Mouse (Mus musculus) stomach, postnatal 0 days (tissue): Measurements from ENCODE around the gene Chrm3. TPM values are rescaled to one million over a fixed set of nuclear protein-coding genes. Genes with fewer than 3 reads are reported as not detected.
A peak's percentile ranks its signal among the peaks of the same experiment; 100 is the strongest.

Source experiments
- ATAC-seq: fragments of 200-750 bp; cut with Nextera tagmentation; 2 replicates; pipeline ENCODE4 v1.8.0; 2017; ENCODE audit not compliant: low FRiP score, low TSS enrichment
- DNase-seq: peaks from one replicate; pipeline ENCODE4 v3.0.0-alpha.2; 2016; ENCODE audit warnings: low spot score
- H3K27ac ChIP-seq: fragments of 300-500 bp; sonication (generic); replicated peaks from 2 replicates; pipeline ENCODE4 v1.5.1; 2014; ENCODE audit warnings: mild to moderate bottlenecking, control low read depth
- H3K27me3 ChIP-seq: fragments of 300-500 bp; sonication (generic); 2 replicates; pipeline ENCODE4 v1.6.1; 2014; ENCODE audit warnings: low read length; ENCODE audit not compliant: control insufficient read depth, insufficient read depth
- H3K36me3 ChIP-seq: fragments of 300-500 bp; sonication (generic); 2 replicates; pipeline ENCODE4 v1.6.1; 2014; ENCODE audit warnings: low read length, mixed read lengths; ENCODE audit not compliant: control insufficient read depth, insufficient read depth
- H3K4me1 ChIP-seq: fragments of 300-500 bp; sonication (generic); replicated peaks from 2 replicates; pipeline ENCODE4 v1.6.1; 2014; ENCODE audit warnings: antibody characterized with exemption; ENCODE audit not compliant: control insufficient read depth, insufficient read depth
- H3K4me2 ChIP-seq: fragments of 300-500 bp; sonication (generic); replicated peaks from 2 replicates; pipeline ENCODE4 v1.6.1; 2014; ENCODE audit warnings: low read depth, mild to moderate bottlenecking, control low read depth, moderate library complexity
- H3K4me3 ChIP-seq: fragments of 300-500 bp; sonication (generic); 2 replicates; pipeline ENCODE4 v1.5.1; 2014; ENCODE audit warnings: low read depth, low read length, control low read depth
- H3K9ac ChIP-seq: fragments of 300-500 bp; sonication (generic); 2 replicates; pipeline ENCODE4 v1.6.1; 2014; ENCODE audit warnings: mild to moderate bottlenecking, low read length, control low read depth, mixed read lengths
- H3K9me3 ChIP-seq: fragments of 300-500 bp; sonication (generic); 2 replicates; pipeline ENCODE4 v1.6.1; 2016; ENCODE audit warnings: low read length; ENCODE audit not compliant: control insufficient read depth
- CTCF ChIP-seq: IDR thresholded peaks from 2 replicates; pipeline ENCODE4 v1.5.1; 2016; ENCODE audit warnings: antibody characterized with exemption, low read depth, mild to moderate bottlenecking, moderate library complexity
- EP300 ChIP-seq: optimal IDR thresholded peaks from 2 replicates; pipeline ENCODE3; 2016; ENCODE audit warnings: antibody characterized with exemption
- WGBS: fragments of 180-500 bp; shearing (Covaris S2); extraction: QIAGEN DNeasy Blood & Tissue Kit; methylation state at CpG from one replicate; pipeline ENCODE4 v1.1.7; 2014; 5-methylcytosine and 5-hydroxymethylcytosine counted together
- polyA plus RNA-seq: library from polyadenylated mRNA; unstranded; fragments of >200 nt; fragmentation: Nextera tagmentation; extraction: Ambion mirVana; gene quantifications from 2 replicates; pipeline ENCODE4 v1.2.1, GENCODE M21; 2015

The Chrm3 gene
- polyA plus RNA-seq, 1 experiment from 2014 or later, result 1.6 TPM

DNA sequence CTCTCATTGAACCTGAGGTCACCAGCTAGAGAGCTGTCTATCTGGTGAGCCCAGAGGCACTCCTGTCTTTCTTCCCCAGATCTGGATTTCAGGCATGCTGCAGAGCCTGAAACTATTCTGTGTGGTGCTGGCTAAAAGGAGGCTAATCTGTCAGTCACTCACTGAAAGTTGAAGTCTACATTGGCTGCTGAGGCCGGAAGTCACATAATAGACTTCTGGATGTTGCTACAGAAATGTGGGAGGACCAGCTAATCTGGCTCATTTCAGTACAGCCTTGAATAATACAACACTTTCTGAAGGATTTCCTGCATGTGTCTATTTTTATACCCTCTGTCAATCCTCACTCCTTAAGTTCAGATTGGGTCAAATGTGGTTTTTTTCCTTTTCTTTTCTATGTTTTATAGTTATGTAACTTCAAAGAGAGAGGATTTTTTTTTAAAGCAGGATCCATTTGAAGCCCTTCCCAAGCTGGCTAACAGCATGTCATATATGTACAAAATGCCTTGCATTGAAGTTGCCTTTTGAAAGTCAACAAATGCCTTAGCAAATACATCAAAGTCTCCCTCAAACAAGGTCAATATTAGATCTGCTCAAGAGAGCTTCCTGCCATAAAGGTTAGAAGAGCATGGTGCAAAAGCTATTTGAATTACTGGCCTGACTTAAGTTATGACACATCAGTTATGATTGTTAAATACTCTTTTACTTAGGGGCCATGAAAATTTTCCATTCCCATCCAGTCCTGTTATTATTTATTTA is 116.2 kb downstream of the Chrm3 start:
- ATAC-seq (peak; percentile 42; the same call in 1 of the 2 replicates), DNase-seq (no peak)
- no peaks in the 10 kb centered on the region for H3K36me3 ChIP-seq
- H3K4me2 ChIP-seq, result no peak overlapping the region
- H3K4me3 ChIP-seq, result no peak overlapping the region
- TF ChIP-seq CTCF, result no peak
- TF ChIP-seq EP300, result no peak
- no peaks in the 10 kb centered on the region for H3K27me3 ChIP-seq
- no peaks in the 10 kb centered on the region for H3K4me1 ChIP-seq
- no peak overlapping the region for H3K9ac ChIP-seq
- WGBS, result 38% methylated on average over 1 of the region's 1 CpGs
- no peaks in the 10 kb centered on the region for H3K9me3 ChIP-seq
- no peak overlapping the region for H3K27ac ChIP-seq

DNA sequence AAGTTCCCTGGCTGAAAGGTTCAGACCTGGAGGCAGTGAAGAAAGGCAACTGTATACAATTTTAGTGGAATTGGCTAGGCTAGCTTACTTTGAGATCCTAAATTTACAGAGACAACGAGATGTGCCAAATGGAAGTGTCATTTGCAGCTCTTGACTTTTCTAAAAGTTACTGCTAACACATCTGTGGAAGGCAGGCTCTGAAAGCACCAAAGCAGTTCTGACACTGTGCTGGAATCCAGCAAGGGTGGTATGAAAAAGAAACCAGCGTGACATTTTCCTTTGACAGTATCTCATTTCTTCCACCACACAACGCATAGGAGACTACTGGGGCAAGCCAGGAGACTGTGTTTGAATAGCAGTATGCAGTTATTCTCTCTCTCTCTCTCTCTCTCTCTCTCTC is 120.4 kb downstream of the Chrm3 start:
- no peak overlapping the region for H3K27ac ChIP-seq
- WGBS, result 41% methylated on average over 3 of the region's 3 CpGs
- H3K4me3 ChIP-seq, result no peak overlapping the region
- no peak overlapping the region for H3K4me2 ChIP-seq
- no peak for DNase-seq
- no peaks in the 10 kb centered on the region for H3K27me3 ChIP-seq
- H3K9me3 ChIP-seq, result no peaks in the 10 kb centered on the region
- no peaks in the 10 kb centered on the region for H3K4me1 ChIP-seq
- H3K9ac ChIP-seq, result no peak overlapping the region
- no peak for TF ChIP-seq CTCF
- no peak for ATAC-seq
- no peaks in the 10 kb centered on the region for H3K36me3 ChIP-seq

DNA sequence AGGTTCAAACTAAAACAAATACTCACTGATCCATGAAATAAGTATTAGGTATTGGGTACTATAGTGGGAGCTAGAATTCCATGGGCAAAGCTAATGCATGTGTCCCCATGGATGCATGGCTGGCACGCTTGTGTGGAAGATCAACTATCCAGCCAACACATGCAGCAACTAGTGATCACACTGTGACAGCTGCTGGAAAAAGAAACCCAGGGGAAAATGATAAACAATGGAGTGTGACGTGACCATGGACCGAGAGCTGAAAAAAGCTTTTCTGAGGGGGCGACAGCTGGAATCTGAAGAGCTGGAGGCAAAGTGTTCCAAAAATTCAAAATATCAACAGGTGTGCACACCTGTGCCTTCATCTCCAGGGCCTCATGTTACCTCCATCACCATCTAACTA is 120.8 kb downstream of the Chrm3 start:
- Histone ChIP-seq H3K27ac (no peak overlapping the region), H3K9ac (no peak overlapping the region), H3K4me1 (no peaks in the 10 kb centered on the region), H3K36me3 (no peaks in the 10 kb centered on the region), H3K9me3 (no peaks in the 10 kb centered on the region), H3K4me2 (no peak overlapping the region), H3K4me3 (no peak overlapping the region), H3K27me3 (no peaks in the 10 kb centered on the region)
- ATAC-seq (no peak), DNase-seq (no peak)
- WGBS, result 53% methylated on average over 4 of the region's 4 CpGs
- no peak for TF ChIP-seq EP300
- TF ChIP-seq CTCF, result no peak

DNA sequence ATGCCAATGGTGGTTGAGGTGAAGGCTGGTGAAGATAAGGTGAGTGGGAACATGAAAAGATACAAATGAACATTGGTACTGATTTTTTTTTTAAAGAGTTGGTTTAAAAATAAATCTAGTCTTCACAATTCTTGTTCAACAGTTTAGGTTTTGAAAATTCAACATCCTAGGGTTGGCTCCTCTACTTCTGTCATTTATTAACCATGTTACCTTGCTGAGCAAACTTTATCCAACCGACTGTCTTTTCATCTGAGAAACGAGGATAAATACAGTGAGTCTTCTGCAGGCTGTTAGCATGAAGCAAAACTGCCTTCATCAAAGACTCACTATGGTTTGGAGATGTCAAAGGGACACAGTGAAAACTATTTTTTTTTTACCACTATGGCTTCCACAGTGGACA is 123.0 kb downstream of the Chrm3 start:
- no peaks in the 10 kb centered on the region for H3K4me1 ChIP-seq
- no peak overlapping the region for H3K4me2 ChIP-seq
- no peak for TF ChIP-seq CTCF
- TF ChIP-seq EP300, result no peak

DNA sequence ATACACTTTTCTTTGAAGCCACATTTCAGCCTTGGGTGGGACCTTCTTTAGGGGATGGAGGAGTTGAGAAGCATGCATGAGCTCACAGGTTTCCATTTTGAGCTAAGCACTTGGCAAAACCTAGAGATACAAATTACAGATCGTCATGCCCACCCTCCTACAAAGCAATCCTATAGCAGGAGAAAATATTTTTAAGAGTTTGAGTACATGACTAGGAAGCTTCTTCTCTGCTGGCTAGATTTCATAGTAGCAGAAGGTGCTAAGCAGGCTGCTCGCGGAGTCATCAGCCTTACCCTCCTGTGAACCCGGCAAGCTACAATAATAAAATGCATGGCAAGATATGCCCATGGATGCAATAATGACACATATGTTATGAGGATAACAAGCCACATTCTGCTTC is 124.4 kb downstream of the Chrm3 start:
- no peak for DNase-seq
- WGBS, result 93% methylated on average over 4 of the region's 4 CpGs
- Histone ChIP-seq H3K4me2 (no peak overlapping the region), H3K9ac (no peak overlapping the region), H3K9me3 (no peaks in the 10 kb centered on the region), H3K27me3 (no peaks in the 10 kb centered on the region), H3K4me1 (no peaks in the 10 kb centered on the region), H3K4me3 (no peak overlapping the region), H3K36me3 (no peaks in the 10 kb centered on the region), H3K27ac (no peak overlapping the region)
- ATAC-seq, result no peak
- TF ChIP-seq CTCF (no peak), EP300 (no peak)

More for the DNA sequence above, 123.0 kb downstream of the Chrm3 start:
- no peak overlapping the region for H3K9ac ChIP-seq
- no peak overlapping the region for H3K27ac ChIP-seq
- DNase-seq, result no peak
- WGBS, result 44% methylated on average over 2 of the region's 2 CpGs
- H3K4me3 ChIP-seq, result no peak overlapping the region
- H3K27me3 ChIP-seq, result no peaks in the 10 kb centered on the region
- no peaks in the 10 kb centered on the region for H3K9me3 ChIP-seq
- ATAC-seq, result no peak
- no peaks in the 10 kb centered on the region for H3K36me3 ChIP-seq

DNA sequence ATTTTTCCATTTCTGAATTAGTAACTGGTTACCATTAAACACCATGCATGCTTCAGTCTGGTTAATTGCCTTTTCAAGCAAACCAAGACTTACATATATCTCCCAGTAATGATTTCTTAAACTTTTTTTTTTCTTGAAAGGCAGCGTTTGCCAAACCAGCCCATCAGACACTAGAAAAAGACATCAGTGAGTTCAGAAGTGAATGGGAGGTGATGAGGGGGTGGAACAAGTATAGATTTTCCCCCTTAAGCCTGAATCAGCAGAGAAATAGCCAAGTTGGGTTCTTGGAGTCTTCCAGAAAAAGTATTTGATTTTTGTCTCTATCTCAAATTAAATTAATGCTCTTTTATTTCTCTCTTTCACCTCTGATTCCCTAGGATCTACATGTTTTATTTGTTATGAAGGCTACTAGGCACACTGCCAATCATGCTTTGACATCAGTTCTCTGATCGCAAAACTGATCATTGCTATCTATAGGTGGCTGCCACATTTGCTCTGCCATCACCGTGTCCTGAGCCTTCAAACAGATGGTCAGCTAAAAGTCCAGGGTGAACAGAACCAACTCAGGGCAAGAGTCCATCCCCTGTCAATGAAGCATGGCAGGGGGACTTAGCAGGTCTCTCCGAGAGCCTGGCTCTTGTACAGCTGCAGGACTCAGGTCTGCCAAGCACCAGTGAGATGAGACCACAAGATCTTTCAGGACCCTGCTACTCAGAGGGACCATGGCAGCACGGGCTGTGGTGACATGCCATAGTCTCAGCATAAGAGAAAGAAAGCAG is 125.1 kb downstream of the Chrm3 start:
- H3K36me3 ChIP-seq, result no peaks in the 10 kb centered on the region
- H3K27me3 ChIP-seq, result no peaks in the 10 kb centered on the region
- 88% methylated on average over 5 of the region's 5 CpGs for WGBS
- no peak for ATAC-seq
- no peak overlapping the region for H3K27ac ChIP-seq
- H3K4me3 ChIP-seq, result no peak overlapping the region
- no peaks in the 10 kb centered on the region for H3K9me3 ChIP-seq
- TF ChIP-seq CTCF (no peak), EP300 (no peak)
- no peaks in the 10 kb centered on the region for H3K4me1 ChIP-seq
- no peak for DNase-seq
- H3K9ac ChIP-seq, result no peak overlapping the region
- no peak overlapping the region for H3K4me2 ChIP-seq
